Mouse (Mus musculus): ENCODE results near the gene Ndufs2.

The Ndufs2 gene

DNA sequence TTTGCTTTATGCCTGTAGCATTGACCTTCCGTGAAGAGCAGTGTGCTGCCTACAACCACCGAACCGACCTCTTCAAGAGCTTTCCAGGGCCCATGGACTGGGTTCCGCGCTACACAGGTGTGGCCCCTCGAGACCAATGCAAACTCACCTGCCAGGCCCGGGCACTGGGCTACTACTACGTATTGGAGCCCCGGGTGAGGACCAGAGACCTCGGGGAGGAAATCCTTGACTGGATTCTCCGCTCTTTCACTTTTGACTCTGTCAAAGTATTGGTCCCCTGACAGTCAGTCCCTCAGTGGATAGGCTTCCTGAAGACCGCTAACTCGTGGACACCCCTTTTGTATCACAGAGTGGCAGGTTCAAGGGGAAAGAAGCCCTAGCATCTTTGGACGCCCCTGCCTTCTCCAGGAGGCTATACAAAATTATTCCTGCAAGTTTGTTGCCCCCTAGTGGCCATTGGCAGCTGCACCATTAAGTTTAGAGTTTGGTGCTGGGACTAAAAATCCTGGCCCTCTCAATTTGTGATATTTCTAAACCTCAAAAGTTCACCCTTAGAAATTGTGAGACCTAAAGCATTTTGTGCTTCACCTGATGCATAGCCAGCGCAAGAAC is 5.9 kb upstream of the Ndufs2 start:
- DNase-seq (ENCODE audit: inconsistent age in 2 of 2, low spot score in 1 of 2) = peak; percentile 70 to 91

- DNase-seq (ENCODE audit: inconsistent age in 2 of 2, low spot score in 1 of 2) = peak; percentile 71 to 90
These were observed 5.1 kb upstream of the Ndufs2 start for GRCm38 (mm10) chr1:171256095-171256818.

DNA sequence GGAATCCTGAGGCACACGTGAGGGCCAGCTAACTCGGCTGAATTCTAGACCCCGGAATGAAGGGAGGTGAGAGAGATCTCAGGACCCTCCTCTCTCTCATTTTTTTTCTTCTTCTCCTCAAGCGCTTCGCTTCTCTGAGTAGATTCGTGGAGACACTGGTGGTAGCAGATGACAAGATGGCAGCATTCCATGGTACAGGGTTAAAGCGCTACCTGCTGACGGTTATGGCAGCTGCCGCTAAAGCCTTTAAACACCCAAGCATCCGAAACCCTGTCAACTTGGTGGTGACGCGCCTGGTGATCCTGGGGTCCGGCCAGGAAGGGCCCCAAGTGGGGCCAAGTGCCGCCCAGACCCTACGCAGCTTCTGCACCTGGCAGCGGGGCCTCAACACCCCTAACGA is 1.2 kb upstream of the Ndufs2 start:
- DNase-seq (ENCODE audit: inconsistent age in 2 of 2, low spot score in 1 of 2) = no peak

GRCm38 (mm10) chr1:171251594-171252324 is 571 bp upstream of the Ndufs2 start:
- no peak for DNase-seq (ENCODE audit: inconsistent age in 2 of 2, low spot score in 1 of 2)

DNA sequence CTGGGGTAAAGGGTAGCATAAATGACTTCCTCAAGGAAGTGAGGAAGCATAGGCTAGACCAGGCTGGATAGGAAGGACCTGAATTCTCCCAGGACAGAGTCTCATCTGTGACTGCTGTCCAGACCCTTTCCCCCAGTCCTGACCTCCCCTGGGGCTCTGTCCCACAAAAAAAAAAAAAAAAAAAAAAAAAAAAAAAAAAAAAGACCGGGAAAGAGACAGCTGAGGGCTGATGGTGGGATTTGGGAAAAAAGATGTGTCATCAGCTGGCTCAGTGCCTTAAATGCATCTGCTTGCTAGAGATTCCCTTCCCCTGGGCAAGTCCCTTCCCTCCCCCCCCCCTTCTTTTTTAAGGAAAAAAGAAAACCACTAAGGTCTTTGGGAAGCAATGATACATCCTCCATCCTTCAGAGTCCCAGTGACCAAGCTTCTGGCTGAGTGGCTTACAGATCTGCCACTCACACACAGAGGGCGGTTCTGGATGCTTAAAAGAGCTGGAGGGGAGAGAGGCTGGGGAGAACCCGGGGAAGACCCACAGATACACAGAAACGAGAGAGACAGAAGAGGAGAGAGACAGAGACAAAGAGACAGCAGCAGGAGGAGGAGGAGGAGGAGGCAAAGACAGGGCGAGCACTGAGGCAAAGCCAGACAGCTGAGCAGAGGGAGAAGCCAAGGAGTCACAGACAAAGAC is 1.1 kb downstream of the Ndufs2 start, which contains the start of gene Adamts4:
Adamts4 (plus strand) TSS at position 509 of the 688 bp plus-strand sequence.
- no peak for DNase-seq (ENCODE audit: inconsistent age in 2 of 2, low spot score in 1 of 2)

GRCm38 (mm10) chr1:171248386-171249226 is 2.6 kb downstream of the Ndufs2 start:
- DNase-seq (ENCODE audit: inconsistent age in 2 of 2, low spot score in 1 of 2) = peak in 1 of 2 experiments; percentile 48

DNA sequence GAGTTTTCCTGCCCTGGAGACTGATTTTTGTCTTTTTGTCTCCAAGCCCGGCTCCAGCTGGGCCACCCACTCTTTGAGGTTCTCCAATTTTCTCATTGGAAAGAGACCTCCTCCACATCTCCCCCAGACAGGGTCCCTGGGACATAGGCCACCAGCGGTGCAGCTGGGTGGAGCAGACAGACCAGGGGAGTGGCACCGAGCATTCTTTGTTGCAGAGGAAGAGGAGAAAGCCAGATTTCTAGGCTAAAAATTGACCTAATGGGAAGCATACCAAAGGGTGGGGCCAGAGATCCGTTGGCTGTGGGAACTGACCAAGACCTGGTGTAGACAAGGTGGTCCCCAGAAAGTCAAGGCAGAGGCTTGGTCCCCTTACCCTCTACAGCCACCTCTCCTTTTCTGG is 3.3 kb downstream of the Ndufs2 start:
- no peak for DNase-seq (ENCODE audit: inconsistent age in 2 of 2, low spot score in 1 of 2)

- no peak for DNase-seq (ENCODE audit: inconsistent age in 2 of 2, low spot score in 1 of 2)
These were observed 3.7 kb downstream of the Ndufs2 start for GRCm38 (mm10) chr1:171247453-171247841.

- peak; percentile 98 to 99 for DNase-seq (ENCODE audit: inconsistent age in 2 of 2, low spot score in 1 of 2)
These were observed 4.3 kb downstream of the Ndufs2 start for GRCm38 (mm10) chr1:171246709-171247452.

DNA sequence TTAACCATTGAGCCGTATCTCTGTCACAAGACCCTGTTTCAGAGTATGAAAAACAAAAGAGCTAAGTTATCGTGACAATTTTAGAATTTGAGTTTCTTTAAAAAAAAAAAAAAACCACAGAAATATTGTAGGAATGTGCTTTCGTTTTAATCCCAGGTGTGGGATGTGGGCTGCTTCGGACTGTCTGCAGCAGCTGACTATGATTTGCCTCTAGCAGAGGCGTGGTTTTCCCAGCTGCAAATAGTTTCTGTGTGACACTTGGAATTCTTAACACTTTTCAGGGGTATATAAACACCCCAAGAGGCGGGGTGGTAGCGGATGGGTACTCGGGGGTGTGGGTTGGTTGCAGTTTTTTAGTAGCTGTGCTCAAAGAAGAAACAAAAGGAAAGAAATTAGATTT is 5.8 kb downstream of the Ndufs2 start:
- DNase-seq (ENCODE audit: inconsistent age in 2 of 2, low spot score in 1 of 2) = no peak

GRCm38 (mm10) chr1:171241952-171242351 is 9.2 kb downstream of the Ndufs2 start:
- peak in 1 of 2 experiments; percentile 62 for DNase-seq (ENCODE audit: inconsistent age in 2 of 2, low spot score in 1 of 2)

DNA sequence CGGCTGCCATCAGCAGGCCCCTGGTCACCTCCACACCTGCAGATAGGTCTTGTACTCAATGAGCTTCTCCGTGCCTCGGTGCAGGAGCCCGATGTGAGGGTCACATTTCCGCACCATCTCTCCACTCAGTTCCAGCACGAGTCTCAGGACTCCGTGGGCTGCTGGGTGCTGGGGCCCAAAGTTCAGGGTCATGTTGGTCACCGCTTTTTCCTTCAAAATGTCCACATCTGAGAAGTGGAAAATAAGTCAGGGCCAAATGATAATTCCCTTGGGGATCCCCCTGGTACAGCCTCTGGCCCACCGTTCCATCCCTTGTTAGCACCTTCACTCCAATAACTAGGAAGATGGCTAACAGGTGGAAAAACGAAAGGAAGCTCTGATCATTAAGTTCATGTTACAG is 10.3 kb downstream of the Ndufs2 start:
- DNase-seq (ENCODE audit: inconsistent age in 2 of 2, low spot score in 1 of 2) = peak; percentile 67 to 86

GRCm38 (mm10) chr1:171239992-171240744 is 11.0 kb downstream of the Ndufs2 start:
- peak; percentile 83 to 92 for DNase-seq (ENCODE audit: inconsistent age in 2 of 2, low spot score in 1 of 2)

DNA sequence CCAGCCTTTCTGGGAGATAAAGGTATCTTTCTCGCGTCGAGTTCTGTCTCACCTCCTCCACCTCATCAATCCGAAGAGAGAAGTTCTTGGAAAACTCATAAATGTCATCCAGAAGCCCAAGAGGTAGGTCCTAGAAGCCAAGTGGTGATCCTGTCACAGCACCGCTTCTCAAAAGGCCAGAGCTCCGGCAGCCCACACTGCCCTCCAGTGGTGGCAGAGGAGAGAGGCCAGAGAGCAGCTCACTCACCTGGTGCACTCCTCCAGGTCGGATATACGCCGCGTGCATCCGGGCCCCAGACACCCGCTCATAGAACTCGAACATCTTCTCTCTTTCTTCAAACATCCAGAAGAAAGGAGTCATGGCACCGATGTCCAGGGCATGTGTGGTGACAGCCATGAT is 12.7 kb downstream of the Ndufs2 start:
- peak; percentile 82 to 91 for DNase-seq (ENCODE audit: inconsistent age in 2 of 2, low spot score in 1 of 2)

DNA sequence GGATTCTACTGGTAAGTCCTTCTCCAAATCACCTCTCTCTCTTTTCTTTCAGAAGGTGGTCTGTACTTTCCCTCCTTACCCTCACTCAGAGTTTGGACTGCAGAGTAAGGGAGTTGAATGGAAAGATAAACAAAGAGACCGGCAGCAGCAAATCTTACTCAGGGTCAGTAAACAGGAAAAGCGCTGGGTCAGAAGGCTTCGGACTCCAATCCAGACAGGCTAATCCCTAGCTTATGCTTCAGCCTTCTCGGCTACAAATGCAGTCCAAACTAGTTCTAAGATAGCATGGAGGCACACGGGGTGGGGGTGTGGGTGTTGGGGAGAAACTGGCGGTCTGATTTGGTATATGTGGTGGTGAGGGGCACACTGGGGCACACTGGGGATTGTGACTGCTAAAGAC is 13.8 kb downstream of the Ndufs2 start:
- no peak for DNase-seq (ENCODE audit: inconsistent age in 2 of 2, low spot score in 1 of 2)

DNA sequence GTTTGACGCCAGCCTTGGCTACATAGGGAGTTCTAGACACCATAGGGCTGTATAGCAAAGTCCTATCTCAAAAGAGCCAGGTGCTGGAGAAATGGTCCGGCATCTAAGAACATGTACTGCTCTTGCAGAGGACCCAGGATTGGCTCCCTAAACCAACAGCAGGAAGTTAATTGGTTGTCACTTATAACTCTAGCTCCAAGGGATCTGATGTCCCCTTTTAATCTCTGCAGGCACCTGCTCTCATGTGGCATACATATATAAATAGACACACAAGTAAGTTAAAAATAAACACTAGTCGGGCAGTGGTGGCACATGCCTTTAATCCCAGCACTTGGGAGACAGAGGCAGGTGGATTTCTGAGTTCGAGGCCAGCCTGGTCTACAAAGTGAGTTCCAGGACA is 15.4 kb downstream of the Ndufs2 start:
- no peak for DNase-seq (ENCODE audit: inconsistent age in 2 of 2, low spot score in 1 of 2)

- no peak for DNase-seq (ENCODE audit: inconsistent age in 2 of 2, low spot score in 1 of 2)
These were observed 16.6 kb downstream of the Ndufs2 start for GRCm38 (mm10) chr1:171234538-171234937.

DNA sequence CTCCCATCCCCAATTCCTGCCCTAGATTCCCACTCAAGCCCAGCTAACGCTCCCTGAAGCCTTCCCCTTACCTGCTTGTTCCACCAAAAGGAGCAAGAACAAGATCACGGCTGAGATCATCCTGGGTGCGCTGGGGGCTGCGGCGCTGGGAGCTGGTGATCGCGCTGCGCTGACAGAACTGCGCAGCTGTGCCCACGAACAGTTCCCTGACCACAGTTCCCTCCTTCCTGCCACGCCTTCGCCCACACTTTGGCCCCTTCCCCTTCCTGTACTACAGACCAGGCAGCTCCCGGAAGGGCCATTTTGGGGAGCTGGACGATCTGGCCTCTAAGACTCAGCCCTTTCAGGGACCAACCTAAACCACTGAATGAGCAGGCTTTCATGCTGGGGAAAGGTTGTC is 17.1 kb downstream of the Ndufs2 start, which contains the start of gene Fcer1g:
Fcer1g (minus strand) TSS at position 240 of the 400 bp plus-strand sequence.
- DNase-seq (ENCODE audit: inconsistent age in 2 of 2, low spot score in 1 of 2) = peak; percentile 51 to 64
